24 mouse cellular contexts compared by ENCODE assay signal in the genomic region with DNA sequence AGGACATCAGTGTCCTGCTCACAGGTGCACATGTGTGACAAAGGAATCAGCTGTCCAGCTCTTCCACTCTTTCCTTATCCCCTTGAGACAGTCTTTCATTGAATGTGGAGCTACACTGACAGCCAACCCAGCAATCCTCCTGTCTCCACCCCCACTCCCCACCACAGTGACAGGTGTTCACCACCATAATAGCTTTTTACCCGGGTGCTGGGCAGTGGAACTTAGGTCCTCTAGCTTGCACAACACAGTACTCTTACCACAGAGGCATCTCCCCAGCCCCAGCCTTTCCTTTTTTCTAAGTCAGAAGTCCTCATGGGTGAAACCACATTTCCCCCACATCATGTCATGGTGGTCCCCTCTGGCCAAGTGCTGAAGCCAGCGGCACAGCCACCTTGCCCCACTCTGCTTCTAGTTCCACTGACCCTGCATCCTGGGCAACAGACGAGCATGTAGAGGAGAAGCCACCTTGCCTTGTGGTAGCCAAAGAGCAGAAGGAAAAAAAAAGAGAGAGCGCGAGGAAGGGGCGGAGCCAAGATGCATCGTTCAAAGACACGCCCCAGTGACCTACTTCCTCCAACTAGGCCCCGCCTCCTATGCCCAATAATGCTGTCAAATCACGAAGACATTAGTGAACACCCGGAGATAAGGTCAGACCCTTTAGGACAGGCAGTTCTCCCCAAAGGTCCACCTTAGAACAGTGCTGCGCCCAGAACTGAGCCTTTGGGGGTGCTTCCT. TPM values are rescaled to one million over a fixed set of nuclear protein-coding genes. Genes with fewer than 3 reads are reported as not detected.
DNase-seq lines count a peak whose midpoint lies in the region; ATAC-seq lines count a peak whose summit lies in the region.
"Had no signal": no experiment of that assay in that cellular context is flagged by ENCODE, and none has a peak within 500 bp of the region (broad histone marks: within the 10 kb centered on the region; RNA-seq: fewer than 3 reads in every experiment).

No protein-coding gene starts in this region.

- H3K4me3 ChIP-seq in midbrain, embryonic 13.5 days (replicated peaks): no peak overlapping the region
- no peak overlapping the region for H3K4me3 ChIP-seq in midbrain, embryonic 14.5 days (replicated peaks; ENCODE audit: low read depth, low read length)
- H3K4me3 ChIP-seq in kidney, embryonic 16.5 days (ENCODE audit: low read length): no peak overlapping the region
- H3K4me3 ChIP-seq: erythroblast, embryonic 14.5 days; heart, embryonic 13.5 days; hindbrain, embryonic 10.5 days; liver, embryonic 12.5 days had no signal

- 86% methylated on average over 12 of the region's 12 CpGs for WGBS in midbrain, embryonic 13.5 days
- 85% methylated on average over 12 of the region's 12 CpGs for WGBS in midbrain, embryonic 14.5 days
- 77% methylated on average over 12 of the region's 12 CpGs for WGBS in kidney, embryonic 16.5 days

- no peaks in the 10 kb centered on the region for H3K9me3 ChIP-seq in midbrain, embryonic 13.5 days
- no peaks in the 10 kb centered on the region for H3K9me3 ChIP-seq in midbrain, embryonic 14.5 days (ENCODE audit: control insufficient read depth, low read length)
- H3K9me3 ChIP-seq in kidney, embryonic 16.5 days (ENCODE audit: low read length): no peaks in the 10 kb centered on the region
- H3K9me3 ChIP-seq: heart, embryonic 13.5 days; hindbrain, embryonic 10.5 days; liver, embryonic 12.5 days had no signal

- no peak overlapping the region for H3K9ac ChIP-seq in midbrain, embryonic 13.5 days (replicated peaks)
- no peak overlapping the region for H3K9ac ChIP-seq in midbrain, embryonic 14.5 days (replicated peaks; ENCODE audit: low read length)
- no peak overlapping the region for H3K9ac ChIP-seq in kidney, embryonic 16.5 days (replicated peaks; ENCODE audit: low read length)
- H3K9ac ChIP-seq: heart, embryonic 13.5 days; liver, embryonic 12.5 days; liver, postnatal 0 days had no signal

- 0 out of 2 replicates have a peak overlapping the region, but pooled peaks have one; percentile 9 for H3K27ac ChIP-seq in midbrain, embryonic 13.5 days
- H3K27ac ChIP-seq in midbrain, embryonic 14.5 days (replicated peaks; ENCODE audit: low read depth, low read length): no peak overlapping the region
- H3K27ac ChIP-seq in kidney, embryonic 16.5 days (ENCODE audit: low read length): no peak overlapping the region
- H3K27ac ChIP-seq: heart, embryonic 13.5 days; hindbrain, embryonic 10.5 days; hindbrain, postnatal 0 days; liver, embryonic 12.5 days had no signal

- peaks cover 6% of the 10 kb centered on the region for H3K4me1 ChIP-seq in midbrain, embryonic 13.5 days (replicated peaks)
- H3K4me1 ChIP-seq in midbrain, embryonic 14.5 days (ENCODE audit: control insufficient read depth, insufficient read depth, low read length): peaks cover 2% of the 10 kb centered on the region
- peaks cover 5% of the 10 kb centered on the region for H3K4me1 ChIP-seq in kidney, embryonic 16.5 days (ENCODE audit: insufficient read depth, low read length)
- H3K4me1 ChIP-seq: heart, embryonic 13.5 days; liver, embryonic 12.5 days had no signal

- no peaks in the 10 kb centered on the region for H3K27me3 ChIP-seq in midbrain, embryonic 13.5 days
- no peaks in the 10 kb centered on the region for H3K27me3 ChIP-seq in midbrain, embryonic 14.5 days (ENCODE audit: control insufficient read depth, insufficient read depth, low read length)
- H3K27me3 ChIP-seq in kidney, embryonic 16.5 days (ENCODE audit: insufficient read depth, low read length): peaks cover 2% of the 10 kb centered on the region; the same call in 1 of the 2 replicates

- ATAC-seq in midbrain, embryonic 13.5 days: no peak
- no peak for ATAC-seq in midbrain, embryonic 14.5 days (ENCODE audit: low FRiP score, low TSS enrichment)
- no peak for ATAC-seq in kidney, embryonic 16.5 days (ENCODE audit: low FRiP score, low TSS enrichment)
- ATAC-seq: forebrain, embryonic 16.5 days; hindbrain, postnatal 0 days; intestine, embryonic 16.5 days; liver, embryonic 12.5 days; liver, postnatal 0 days had no signal

- no peak for DNase-seq in midbrain, embryonic 14.5 days
- DNase-seq in A20 (ENCODE audit: low read depth, low spot score) (peak; percentile 42), R1 (ENCODE audit: low read depth, low spot score) (peak; percentile 56)
- DNase-seq in induced T-regulatory cell, adult 2 months (ENCODE audit: low read depth): peak; percentile 44
- no peak for DNase-seq in gastrocnemius, adult 18-20 months (ENCODE audit: low spot score)
- DNase-seq in layer of hippocampus, adult 11-12 months (ENCODE audit: low spot score): no peak
- DNase-seq: adrenal gland, postnatal 10 days; cerebellum, adult 9-10 months; heart, postnatal 10 days; kidney, postnatal 36 days; left cerebral cortex, postnatal 4 days; liver, postnatal 0 days; lung, postnatal 4 days had no signal

- no peaks in the 10 kb centered on the region for H3K36me3 ChIP-seq in midbrain, embryonic 13.5 days
- no peaks in the 10 kb centered on the region for H3K36me3 ChIP-seq in midbrain, embryonic 14.5 days (ENCODE audit: control insufficient read depth, insufficient read depth, low read length)
- no peaks in the 10 kb centered on the region for H3K36me3 ChIP-seq in kidney, embryonic 16.5 days (ENCODE audit: insufficient read depth, low read length)
- H3K36me3 ChIP-seq: heart, embryonic 13.5 days; hindbrain, embryonic 10.5 days; liver, embryonic 12.5 days had no signal

- H3K4me2 ChIP-seq in midbrain, embryonic 13.5 days (replicated peaks): no peak overlapping the region
- no peak overlapping the region for H3K4me2 ChIP-seq in midbrain, embryonic 14.5 days (ENCODE audit: low read length)
- H3K4me2 ChIP-seq in kidney, embryonic 16.5 days (replicated peaks; ENCODE audit: low read depth, low read length): no peak overlapping the region
- H3K4me2 ChIP-seq: heart, embryonic 13.5 days; liver, embryonic 12.5 days had no signal

RNA-seq across cellular contexts. Expression of gene Elfn2, which starts 11.9 kb away (rescaled TPM):
- polyA plus RNA-seq in midbrain, embryonic 13.5 days (2015; fragmentation: Nextera tagmentation; extraction: Ambion mirVana): 3.0 and 3.3 TPM in 2 replicates
- 4.0 and 8.1 TPM in 2 replicates for polyA plus RNA-seq in midbrain, embryonic 14.5 days (2014; fragmentation: Nextera tagmentation; extraction: Ambion mirVana)
- total RNA-seq in gastrocnemius, adult 18-20 months (2021): under 1 TPM; 0.02 to 0.05 TPM
- polyA plus RNA-seq in kidney, embryonic 16.5 days (2015; fragmentation: Nextera tagmentation; extraction: Ambion mirVana): 0.03 and 0.07 TPM in 2 replicates
- polyA plus RNA-seq: C2C12; liver, embryonic 12.5 days; liver, postnatal 0 days; stomach, embryonic 14.5 days had no signal

RNA-seq across cellular contexts. Expression of gene Mfng, which starts 42.8 kb away (rescaled TPM):
- 83.0 and 93.7 TPM in 2 replicates for polyA plus RNA-seq in midbrain, embryonic 13.5 days (2015; fragmentation: Nextera tagmentation; extraction: Ambion mirVana)
- polyA plus RNA-seq in midbrain, embryonic 14.5 days (2014; fragmentation: Nextera tagmentation; extraction: Ambion mirVana): 16.7 and 28.0 TPM in 2 replicates
- 1 to 10 TPM; 1.8 to 3.6 TPM for total RNA-seq in gastrocnemius, adult 18-20 months (2021)
- 28.7 and 31.7 TPM in 2 replicates for polyA plus RNA-seq in kidney, embryonic 16.5 days (2015; fragmentation: Nextera tagmentation; extraction: Ambion mirVana)
- polyA plus RNA-seq: C2C12 had no signal

Comparison
In these comparisons a context has a peak if more than half of its experiments do, and no peak if none do; other contexts are left out.
1. DNase-seq: peak in A20 (single experiment), R1 (single experiment) and induced T-regulatory cell, adult 2 months (single experiment); none in midbrain, embryonic 14.5 days (single experiment), gastrocnemius, adult 18-20 months (single experiment) and layer of hippocampus, adult 11-12 months (single experiment).